Mouse (Mus musculus) stomach, postnatal 0 days (tissue): ENCODE measurements around the gene Borcs6.

Experiments
- CTCF ChIP-seq: IDR thresholded peaks from 2 replicates; pipeline ENCODE4 v1.5.1; 2016; ENCODE audit warnings: antibody characterized with exemption, low read depth, mild to moderate bottlenecking, moderate library complexity
- EP300 ChIP-seq: optimal IDR thresholded peaks from 2 replicates; pipeline ENCODE3; 2016; ENCODE audit warnings: antibody characterized with exemption

DNA sequence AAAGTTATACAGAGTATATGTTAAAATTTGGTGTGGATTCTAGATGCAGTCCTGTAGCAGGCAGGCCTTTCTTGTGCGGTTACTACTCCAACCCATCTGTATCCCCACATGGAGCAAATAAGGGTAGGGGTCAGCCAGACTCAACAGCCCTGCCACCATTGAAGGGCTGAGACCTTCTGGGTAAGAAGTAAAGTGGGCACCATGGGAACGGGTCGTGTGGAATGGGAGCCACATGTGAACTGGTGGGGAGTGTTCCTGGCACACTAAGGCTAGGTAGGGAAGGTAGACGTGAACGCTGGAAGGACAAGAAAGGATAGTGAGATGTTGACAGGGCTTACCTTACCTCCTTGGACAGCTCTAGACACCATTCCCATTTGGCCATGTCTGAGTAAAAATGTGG lies 21.3 kb upstream of the Borcs6 start:
- TF ChIP-seq CTCF (no peak), EP300 (no peak)
